Mouse (Mus musculus) fibroblast of lung, adult 2 months (primary cell): ENCODE data around the gene Uevld.
"Not testable (repeated sequence)": the region's sequence is repeated elsewhere in the genome, so short reads cannot be mapped to it uniquely, and the experiment has no call there.

Source experiments
- DNase-seq: peaks from one replicate; pipeline ENCODE4 v3.0.0-alpha.2; 2011; ENCODE audit warnings: low read depth

Gene Uevld

DNA sequence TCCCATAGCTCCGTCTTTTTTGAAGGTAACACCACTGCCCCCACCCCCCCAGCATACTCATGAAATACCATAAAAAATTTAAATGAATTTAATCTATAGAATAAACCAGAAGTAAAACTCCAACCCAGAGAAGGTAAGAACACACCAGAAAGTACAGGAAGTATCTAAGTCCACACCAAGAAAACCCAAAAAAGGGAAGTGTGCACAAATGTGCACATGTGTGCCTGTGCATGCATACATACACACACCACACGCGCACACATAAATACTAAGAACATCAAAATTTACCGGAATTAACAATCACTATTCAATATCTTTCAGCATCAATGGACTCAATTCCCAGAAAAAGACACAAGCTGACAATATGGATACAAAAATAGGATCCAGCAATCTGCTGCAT is 11.6 kb upstream of the Uevld start:
- DNase-seq, result no peak

DNA sequence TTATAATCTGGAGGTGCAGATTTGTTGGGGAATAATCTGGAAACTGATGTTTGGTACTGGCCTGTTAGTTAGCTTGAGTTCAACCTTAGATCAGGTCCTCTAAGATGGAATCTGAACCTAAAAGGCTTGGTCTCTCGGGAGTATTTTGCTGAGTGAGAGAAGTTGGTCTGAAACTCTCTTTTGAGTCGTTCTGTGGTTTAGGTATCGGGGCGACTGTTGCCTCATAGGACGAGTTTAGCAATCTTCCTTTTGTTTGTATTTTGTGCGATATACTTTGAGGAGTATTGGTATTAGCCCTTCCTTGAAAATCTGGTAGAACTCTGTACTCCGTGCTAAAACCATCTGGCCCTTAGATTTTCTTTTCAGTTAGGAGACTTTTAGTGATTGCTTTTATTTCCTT is 5.7 kb upstream of the Uevld start:
- no peak for DNase-seq

DNA sequence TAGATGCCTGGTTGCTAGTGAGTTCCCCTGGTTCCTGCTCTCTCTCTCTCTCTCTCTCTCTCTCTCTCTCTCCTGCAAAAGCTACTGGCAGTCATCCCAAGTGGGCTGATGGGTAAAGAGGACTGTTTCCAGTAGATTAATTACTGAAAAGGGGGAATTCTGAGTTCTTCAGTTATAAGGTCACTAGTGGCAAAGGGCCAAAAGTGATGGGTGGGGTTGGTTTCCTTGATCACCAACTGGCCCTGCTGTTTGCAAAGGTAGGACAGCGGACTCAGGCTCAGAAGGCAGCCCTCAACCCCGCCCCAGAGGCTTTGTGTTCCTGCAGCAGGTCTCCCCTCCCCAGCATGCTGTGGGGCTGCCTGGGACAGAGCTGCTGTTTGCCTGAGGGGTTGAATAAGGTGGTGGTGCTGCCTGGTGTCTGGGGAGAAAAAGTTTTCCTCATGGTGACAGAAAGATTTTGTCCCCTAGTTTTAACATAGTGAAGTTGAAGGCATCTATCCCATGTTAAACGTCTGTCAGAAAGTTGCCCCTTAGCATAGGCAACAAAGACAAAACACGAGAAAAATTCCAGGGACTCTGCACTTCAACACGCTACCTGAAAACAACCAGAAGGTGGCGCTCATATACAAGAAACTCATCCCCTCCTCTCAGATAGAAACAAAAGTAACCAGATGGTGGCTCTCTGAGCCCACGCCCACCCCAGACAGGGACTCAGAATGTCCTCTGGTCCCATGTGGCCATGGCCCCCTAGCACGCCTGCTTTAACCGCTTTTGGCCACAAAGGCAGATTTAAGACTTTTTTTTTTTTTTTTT is 4.7 kb upstream of the Uevld start:
- DNase-seq, result peak; percentile 55

DNA sequence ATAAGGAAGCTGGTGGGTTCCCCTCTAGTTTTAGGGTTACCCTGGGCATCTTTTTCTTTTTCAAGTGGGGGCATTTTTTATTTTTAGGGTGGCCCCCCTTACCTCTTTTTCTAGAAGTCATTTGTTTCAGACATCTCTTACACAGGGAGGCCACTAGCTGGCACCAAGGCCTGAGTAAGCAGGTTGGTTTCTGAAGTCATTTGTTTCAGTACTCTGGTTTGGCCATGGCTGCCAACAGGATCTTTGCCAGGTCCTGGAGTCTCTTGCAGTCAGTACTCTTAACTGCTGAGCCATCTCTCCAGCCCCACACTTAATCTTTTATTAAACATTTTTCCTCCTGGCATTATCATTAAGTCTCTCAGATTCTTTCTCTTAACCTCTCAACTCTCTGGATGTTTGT is 3.8 kb upstream of the Uevld start:
- DNase-seq, result peak; percentile 40

DNA sequence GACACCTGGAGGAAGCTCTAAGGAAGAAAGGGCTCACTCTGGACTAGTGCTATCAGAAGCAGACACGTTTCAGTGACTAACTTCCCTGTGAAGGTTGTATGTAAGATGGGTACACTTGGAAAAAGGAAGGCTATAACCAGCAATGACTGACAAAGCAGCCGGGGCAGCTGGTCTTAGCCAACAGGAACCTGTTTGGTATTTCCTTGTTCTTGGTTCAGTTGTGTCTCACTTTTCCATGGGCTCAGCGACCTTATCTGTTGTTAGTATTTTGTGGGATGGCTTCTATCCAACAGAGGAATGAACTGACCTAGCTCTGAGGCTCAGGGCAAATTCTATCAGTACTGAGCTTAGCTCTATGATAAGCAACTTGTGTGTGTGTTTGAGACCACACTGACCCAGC is 2.7 kb upstream of the Uevld start:
- no peak for DNase-seq

DNA sequence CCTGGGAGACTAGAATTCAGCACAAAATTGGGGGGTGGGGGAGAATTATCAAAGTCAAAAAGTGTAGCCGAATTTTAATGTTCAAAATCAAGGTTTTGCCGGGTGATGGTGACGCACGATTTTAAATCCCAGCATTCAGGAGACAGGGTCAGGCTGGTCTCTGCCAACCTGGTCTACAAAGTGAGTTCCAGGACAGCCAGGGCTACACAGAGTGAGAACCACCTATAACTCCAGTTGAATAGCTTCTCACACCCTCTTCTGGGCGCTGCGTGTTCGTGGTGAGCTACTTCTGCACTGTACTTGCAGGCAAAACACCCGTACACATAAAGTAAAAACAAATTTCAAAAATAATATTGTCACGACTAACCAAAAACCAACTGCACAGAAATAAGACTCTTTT is 526 bp upstream of the Uevld start:
- no peak for DNase-seq

DNA sequence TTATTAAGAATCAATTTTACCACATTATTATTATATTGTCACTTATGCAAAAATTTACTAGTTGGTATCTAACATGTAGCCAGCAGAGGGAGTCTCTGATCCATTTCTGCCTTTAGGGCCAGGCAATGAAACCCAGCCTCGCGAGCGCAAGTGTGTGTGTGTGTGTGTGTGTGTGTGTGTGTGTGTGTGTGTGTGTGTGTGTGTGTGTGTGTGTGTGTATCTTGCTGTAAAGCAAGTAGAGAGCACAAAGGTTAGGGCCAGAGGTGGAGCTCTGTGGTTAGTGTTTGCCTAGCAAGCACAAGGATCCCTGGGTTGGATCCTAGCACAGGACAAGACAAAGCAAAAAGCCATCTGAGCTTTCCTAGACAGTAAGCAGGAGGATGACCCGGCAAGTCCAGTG is 22.5 kb downstream of the Uevld start:
- peak; percentile 15 for DNase-seq

DNA sequence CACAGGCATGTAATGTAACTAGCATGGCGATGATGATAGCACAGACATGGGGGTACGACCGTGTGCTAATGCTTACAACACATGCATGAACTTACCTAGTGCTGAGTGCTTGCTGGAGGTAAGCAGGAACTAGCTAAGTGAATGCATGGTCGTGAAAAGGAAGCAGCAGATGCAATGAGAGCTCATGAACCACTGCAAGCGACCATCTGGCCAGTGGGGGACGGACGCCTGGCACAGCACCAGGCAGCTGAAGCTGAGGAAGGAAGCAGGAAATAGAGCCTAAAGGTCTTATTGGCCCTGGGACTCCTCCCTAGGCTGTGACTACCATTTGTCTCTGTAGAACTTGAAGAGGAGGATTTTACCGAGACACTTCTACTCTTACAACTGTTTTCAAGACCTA is 23.5 kb downstream of the Uevld start:
- DNase-seq, result no peak

DNA sequence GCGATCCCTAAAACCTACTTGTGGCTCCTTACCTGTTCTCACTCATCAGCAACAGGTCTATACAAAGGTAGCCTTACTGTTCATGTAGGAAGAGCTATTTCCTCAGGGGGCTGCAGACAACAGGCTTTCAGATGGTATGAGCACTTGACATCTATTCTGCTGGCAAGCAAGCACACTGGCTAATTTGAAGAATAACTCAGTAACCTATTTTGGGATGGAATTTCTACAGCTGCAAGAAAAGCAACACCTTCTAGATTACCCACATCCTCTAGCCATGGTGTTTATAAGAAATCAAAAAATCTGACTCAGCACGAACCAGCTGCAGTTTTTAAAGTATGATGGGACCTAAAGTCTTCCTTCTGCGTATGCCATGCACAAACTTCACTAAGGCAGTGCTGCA is 27.0 kb downstream of the Uevld start:
- no peak for DNase-seq

DNA sequence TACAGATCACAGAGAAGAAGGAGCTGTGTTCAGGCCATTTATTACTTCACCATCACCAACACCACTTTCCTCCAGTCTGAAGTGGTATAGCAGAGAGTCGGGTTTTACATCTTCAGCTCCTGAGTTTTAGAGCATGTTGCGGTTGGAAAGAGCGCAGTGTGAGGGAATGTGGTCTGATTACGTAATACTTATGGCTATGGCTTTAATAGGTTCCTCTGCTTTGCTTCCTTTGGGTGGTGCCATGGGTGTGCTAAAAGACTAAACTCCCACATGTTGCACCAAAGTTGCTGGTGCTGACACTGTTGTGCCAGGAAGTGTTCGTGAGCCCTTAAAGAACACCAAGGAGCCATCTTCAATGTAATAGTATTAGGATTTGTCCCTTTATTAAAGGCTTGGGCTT is 30.0 kb downstream of the Uevld start:
- DNase-seq, result no peak

DNA sequence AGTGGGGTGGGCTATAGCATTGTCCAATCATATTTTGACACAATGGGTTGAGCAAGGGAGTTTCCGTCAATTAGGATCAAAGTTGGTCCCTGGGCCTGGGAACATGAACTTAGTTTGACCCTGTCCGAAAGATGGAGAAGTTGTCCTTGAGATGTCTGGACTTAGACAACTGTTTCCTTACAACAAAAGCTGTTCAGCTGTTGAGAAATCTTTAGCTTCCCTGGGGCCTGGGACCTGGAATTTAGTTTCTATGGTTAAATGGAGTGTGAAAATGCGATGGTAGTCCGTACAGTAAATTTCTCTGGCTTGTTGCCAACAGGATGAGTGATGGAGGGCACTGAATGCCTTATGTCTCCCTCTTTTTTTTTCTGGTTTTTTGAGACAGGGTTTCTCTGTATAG is 36.3 kb downstream of the Uevld start:
- no peak for DNase-seq

DNA sequence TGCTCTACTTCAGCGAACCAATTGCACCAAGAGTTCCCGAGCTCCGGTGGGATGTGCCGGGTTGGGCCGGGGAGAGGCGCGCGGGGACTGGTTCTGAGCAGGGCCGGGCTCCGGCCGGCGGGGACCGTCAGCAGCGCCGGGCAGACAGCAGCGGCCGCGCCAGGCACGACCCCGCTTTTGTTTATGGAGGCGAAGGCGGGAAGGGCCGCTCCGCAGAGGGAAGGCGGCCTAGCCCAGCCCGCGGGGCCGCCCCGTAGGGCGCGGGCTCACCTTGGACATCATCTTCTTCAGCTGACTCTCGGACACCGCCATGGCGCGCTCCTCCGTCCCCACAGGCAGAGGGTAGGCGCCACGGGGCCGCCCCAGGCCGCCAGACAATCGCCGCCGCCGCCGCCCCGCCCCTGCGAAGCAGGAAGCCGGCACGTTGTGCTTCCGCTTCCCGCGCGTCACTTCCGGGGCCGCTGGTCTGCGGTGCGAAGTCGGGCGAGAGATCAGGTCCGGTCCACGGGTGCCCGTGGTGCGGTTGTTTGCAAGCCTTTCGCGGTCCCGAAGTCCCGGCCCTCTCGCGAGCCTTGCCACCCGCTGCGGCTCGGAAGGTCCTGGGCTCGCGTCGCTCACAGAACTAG is 38.7 kb downstream of the Uevld start, which contains the start of gene Tsg101:
Gene Tsg101 (minus strand): TSS at position 419 of the 626 bp plus-strand sequence.
- peak; percentile 46 for DNase-seq

DNA sequence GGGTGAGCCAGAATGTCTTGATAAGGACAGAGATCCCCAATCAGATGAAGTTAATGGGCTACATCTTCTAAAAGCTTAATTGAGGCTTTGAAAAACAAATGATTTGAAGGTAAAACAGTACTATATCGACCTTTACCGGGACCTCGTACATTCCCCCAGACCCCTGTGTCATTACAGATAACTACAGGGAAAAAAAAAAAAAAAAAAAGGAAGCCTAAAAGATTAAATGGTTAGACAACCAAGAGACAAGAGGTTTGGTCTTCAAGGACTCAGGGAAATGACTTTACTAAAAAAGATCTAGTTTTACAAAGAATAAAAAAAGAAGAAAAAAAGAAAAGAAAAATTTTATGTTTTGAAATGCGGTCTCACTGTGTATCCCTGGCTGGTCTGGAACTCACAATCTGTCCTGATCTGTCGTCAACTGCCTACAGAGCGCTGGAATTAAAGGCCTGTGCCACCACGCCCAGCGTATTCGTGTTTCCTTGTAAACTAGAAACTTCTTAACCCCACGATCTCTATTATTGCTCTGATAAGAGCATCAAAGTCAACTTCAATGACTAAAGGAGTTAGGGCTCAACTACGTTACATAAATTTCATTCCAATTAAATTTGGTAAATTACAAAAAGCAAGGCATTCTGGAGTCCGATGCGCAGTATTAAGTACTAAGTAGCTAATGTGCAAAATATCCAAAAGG is 39.5 kb downstream of the Uevld start:
- peak; percentile 3 for DNase-seq

DNA sequence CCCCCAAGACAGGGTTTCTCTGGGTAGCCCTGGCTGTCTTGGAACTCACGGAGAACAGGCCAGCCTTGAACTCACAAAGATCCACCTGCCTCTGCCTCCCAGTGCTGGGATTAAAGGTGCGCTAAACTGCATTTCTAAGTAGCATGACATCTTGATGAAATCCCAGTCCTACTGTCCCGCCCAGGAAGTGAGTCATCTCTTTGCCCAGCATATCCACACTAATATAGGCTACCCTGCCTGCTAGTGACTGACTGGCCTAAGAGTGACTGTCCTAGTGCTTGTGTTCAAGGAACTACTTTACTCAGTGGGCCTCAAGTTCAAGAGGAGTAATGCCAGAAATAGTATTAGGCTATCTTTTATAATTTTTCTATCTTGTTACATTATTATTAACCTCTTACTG is 42.0 kb downstream of the Uevld start:
- DNase-seq, result no peak

DNA sequence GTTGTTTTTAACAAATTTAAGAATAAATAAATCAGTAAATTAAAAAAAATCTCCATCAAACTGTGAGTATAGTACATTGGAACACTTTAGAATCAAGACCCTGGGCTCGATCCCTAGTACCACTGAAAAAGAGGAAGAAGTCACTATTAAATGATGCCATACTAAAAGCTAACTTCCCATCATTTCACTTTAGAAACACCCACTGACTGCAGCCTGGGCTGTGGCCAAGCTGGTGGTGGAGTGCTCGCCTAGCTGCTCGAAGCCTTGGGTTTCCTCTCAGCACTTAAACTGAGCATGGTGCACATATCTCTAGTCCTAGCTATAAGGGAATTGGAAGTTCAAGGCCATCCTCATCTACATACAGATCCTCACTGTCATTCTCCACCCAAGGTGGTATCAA is 47.1 kb downstream of the Uevld start:
- DNase-seq, result no peak

DNA sequence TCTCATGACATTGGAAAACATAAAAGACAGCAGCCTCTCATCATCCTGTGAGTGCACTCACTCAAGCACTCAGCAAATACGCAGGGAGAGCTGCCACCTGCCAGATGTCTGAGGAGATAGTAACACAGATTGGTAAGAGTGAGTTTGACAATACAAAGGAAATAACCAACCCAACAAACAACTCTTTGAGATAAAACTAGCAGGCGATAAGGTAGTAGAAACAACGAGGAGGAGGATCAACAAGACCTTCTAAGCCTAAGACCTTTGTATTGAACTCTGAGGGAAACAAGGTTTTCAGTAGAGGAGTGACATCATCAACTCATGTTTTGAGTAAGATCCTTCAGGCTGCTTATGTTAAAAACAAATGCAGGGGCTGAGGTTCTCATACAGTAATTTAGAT is 59.0 kb downstream of the Uevld start:
- no peak for DNase-seq

DNA sequence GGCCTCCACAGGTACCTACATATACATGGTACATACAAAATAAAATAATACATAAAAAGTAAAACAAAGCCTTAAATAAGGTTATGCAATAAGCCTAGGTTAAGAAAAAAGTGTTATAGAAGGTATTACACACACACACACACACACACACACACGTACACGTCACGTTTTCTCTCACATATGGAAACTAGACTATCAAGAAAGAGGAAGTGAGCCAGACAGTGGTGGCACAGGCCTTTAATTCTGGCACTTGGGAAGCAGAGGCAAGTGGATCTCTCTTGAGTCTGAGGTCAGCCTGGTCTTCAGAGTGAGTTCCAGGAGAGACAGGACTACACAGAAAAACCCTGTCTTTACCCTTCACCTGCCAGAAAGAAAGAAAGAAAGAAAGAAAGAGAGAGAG is 62.8 kb downstream of the Uevld start:
- DNase-seq, result no peak

DNA sequence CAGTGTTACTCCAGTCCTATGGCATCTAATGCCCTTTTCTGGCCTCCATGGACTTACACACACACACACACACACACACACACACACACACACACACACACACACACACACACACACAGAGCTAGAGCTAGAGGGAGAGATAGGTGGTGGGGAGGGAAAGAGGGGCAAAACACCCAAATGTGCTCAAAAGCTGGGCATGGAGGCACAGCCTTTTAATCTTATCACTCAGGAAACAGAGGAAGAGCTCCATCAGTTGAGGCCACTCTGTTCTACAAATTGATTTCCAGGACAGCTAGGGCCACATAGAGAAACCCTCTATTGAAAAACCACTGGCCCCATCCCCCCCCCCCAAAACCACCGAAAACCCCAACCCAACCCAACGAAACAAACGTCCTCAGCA is 75.0 kb downstream of the Uevld start:
- no peak for DNase-seq

DNA sequence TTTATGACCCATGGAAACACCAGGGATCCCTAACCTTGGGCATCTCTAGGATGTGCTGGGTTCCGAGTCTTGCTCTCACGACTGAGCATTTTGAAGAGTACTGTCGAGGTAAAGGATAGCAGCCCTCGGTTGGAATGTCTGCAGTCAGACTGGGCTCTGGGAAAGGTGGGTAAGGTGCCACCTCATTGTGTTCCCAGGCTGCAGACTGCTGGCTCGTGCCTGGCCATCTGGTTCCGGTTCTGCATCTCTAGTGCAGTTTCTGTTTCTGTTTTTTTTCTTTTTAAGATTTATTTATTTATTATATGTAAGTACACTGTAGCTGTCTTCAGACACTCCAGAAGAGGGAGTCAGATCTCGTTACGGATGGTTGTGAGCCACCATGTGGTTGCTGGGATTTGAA is 76.4 kb downstream of the Uevld start:
- DNase-seq, result not testable (repeated sequence)

DNA sequence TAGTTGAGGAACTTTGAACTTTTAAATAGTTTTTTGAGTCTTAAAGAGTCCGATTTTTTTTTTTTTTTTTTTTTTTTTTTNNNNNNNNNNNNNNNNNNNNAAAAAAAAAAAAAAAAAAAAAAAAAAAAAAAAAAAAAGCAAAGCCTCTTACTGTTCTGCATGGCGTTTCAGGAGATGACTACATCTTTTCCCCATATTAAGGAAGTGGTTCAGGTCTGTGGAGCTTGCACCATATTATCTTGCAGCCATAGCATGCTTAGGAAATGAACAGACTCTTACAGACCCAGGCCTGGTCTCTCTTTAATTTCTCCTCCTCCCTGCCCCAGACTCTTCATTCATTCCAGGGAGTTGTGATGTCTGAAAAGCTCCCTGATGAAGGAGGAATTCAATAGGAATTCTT is 77.3 kb downstream of the Uevld start:
- DNase-seq, result no peak

DNA sequence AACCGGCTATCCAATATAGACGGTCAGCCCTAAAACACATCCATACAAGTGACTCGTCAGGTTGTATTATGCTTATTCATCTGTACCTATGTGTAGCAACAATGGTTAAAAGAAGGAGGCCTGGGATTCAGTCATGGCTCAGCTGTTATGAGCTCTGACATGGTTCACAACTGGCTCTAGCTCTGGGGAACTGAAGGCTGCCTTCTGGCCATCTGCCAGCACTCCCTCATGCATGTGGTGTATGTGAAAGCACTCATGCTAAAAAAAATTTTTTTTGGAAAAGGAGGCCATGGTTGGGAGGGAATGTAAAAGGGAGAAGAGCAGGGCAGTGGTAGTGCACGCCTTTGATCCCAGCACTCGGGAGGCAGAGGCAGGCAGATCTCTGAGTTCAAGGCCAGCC is 78.5 kb downstream of the Uevld start:
- DNase-seq, result no peak

DNA sequence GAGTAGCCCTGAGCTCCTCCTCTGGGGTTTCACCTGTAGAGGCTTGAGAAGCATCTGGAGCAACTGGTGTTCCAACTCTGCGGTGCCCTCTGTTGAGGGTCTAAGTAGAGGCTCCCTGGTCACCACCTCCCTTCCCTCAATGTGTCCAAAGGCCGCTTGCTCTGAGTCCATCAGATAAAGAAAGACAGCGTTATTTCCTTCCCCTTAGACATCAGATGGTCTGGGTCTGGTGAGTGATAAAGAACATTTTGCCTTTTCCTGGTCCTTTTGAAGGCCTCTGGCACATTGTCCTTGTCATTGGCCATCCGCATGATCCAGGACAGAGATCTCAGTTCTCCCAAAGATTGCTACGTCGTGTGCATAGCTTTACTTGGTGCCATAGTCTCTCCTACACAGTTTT is 81.1 kb downstream of the Uevld start:
- DNase-seq, result no peak

DNA sequence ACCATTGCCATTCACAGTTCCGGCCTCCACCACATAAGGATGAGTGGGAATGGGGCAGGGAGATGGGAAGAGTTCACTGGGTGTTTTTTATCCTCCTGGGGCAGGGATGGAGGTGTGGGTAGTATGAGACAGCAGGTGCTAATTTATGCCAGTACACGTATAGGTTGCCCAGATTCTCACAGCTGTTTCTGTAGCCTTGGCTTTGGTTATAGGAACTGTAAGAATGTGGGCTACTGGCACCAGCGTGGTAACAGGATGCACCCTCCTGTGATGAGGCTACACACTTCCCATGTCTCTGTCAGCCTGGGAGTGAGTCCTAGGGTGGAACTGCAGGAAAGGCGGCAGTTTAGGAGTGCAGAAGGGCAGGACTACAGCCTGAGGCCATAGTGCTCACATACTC is 81.5 kb downstream of the Uevld start:
- no peak for DNase-seq
